Mouse (Mus musculus) retina, postnatal 7 days (tissue): Measurements from ENCODE around the gene Cfap61.

Source experiments
- DNase-seq: peaks from one replicate; pipeline ENCODE4 v3.0.0-alpha.2; 2012; ENCODE audit warnings: low read depth, low spot score

Cfap61 gene

GRCm38 (mm10) chr2:146257037-146257436, 322.5 kb downstream of the Cfap61 start:
- no peak for DNase-seq

GRCm38 (mm10) chr2:146257609-146258008, 323.0 kb downstream of the Cfap61 start:
- DNase-seq: no peak

- no peak for DNase-seq
Measured at GRCm38 (mm10) chr2:146258736-146259469, 324.3 kb downstream of the Cfap61 start.

- DNase-seq: no peak
Measured at GRCm38 (mm10) chr2:146259787-146260560, 325.4 kb downstream of the Cfap61 start.

GRCm38 (mm10) chr2:146261146-146261545, 326.6 kb downstream of the Cfap61 start:
- no peak for DNase-seq

- no peak for DNase-seq
Measured at GRCm38 (mm10) chr2:146262215-146262614, 327.6 kb downstream of the Cfap61 start.

GRCm38 (mm10) chr2:146262966-146263365, 328.4 kb downstream of the Cfap61 start:
- DNase-seq: no peak
